Mouse (Mus musculus) urinary bladder, postnatal 4 days (tissue): Measurements from ENCODE around the gene Cadm2.

Experiments used
- DNase-seq, 2 experiments: peaks; one replicate each; pipeline ENCODE4 v3.0.0; 2021 to 2022; ENCODE audit warnings: low spot score in 2 of 2

Gene Cadm2

GRCm38 (mm10) chr16:67509079-67509478 is 111.6 kb downstream of the Cadm2 start:
- no peak for DNase-seq

- DNase-seq = no peak
Observed at GRCm38 (mm10) chr16:67482542-67482941, 138.2 kb downstream of the Cadm2 start.

- DNase-seq = no peak
Observed at GRCm38 (mm10) chr16:67467041-67467440, 153.7 kb downstream of the Cadm2 start.

- DNase-seq = no peak
Observed at GRCm38 (mm10) chr16:67436301-67436700, 184.4 kb downstream of the Cadm2 start.

- DNase-seq = no peak
Observed at GRCm38 (mm10) chr16:67425371-67425770, 195.3 kb downstream of the Cadm2 start.

- no peak for DNase-seq
Observed at GRCm38 (mm10) chr16:67410926-67411325, 209.8 kb downstream of the Cadm2 start.

GRCm38 (mm10) chr16:67410482-67410881 is 210.2 kb downstream of the Cadm2 start:
- no peak for DNase-seq

- DNase-seq = no peak
Observed at GRCm38 (mm10) chr16:67367745-67368144, 253.0 kb downstream of the Cadm2 start.

- no peak for DNase-seq
Observed at GRCm38 (mm10) chr16:67348011-67348410, 272.7 kb downstream of the Cadm2 start.

GRCm38 (mm10) chr16:67347561-67347960 is 273.1 kb downstream of the Cadm2 start:
- no peak for DNase-seq

GRCm38 (mm10) chr16:67346621-67347290 is 274.0 kb downstream of the Cadm2 start:
- no peak for DNase-seq

GRCm38 (mm10) chr16:67344194-67344593 is 276.5 kb downstream of the Cadm2 start:
- no peak for DNase-seq

GRCm38 (mm10) chr16:67311033-67311432 is 309.7 kb downstream of the Cadm2 start:
- DNase-seq = no peak

GRCm38 (mm10) chr16:67284664-67285063 is 336.0 kb downstream of the Cadm2 start:
- DNase-seq = no peak

- DNase-seq = no peak
Observed at GRCm38 (mm10) chr16:67243598-67243997, 377.1 kb downstream of the Cadm2 start.

GRCm38 (mm10) chr16:67234862-67235261 is 385.8 kb downstream of the Cadm2 start:
- no peak for DNase-seq

GRCm38 (mm10) chr16:67226696-67227095 is 394.0 kb downstream of the Cadm2 start:
- DNase-seq = no peak

GRCm38 (mm10) chr16:67203329-67203728 is 417.4 kb downstream of the Cadm2 start:
- DNase-seq = no peak

- no peak for DNase-seq
Observed at GRCm38 (mm10) chr16:67192852-67193415, 427.8 kb downstream of the Cadm2 start.

GRCm38 (mm10) chr16:67192395-67192794 is 428.3 kb downstream of the Cadm2 start:
- no peak for DNase-seq

GRCm38 (mm10) chr16:67186322-67186721 is 434.4 kb downstream of the Cadm2 start:
- no peak for DNase-seq

GRCm38 (mm10) chr16:67182958-67183357 is 437.8 kb downstream of the Cadm2 start:
- no peak for DNase-seq

GRCm38 (mm10) chr16:67175386-67175785 is 445.3 kb downstream of the Cadm2 start:
- DNase-seq = no peak
